Mouse (Mus musculus): Measurements from ENCODE around the gene Cdk15. TPM values are rescaled to one million over a fixed set of nuclear protein-coding genes. Genes with fewer than 3 reads are reported as not detected.

Cdk15 gene
- polyA plus RNA-seq, 1 experiment = not detected

DNA sequence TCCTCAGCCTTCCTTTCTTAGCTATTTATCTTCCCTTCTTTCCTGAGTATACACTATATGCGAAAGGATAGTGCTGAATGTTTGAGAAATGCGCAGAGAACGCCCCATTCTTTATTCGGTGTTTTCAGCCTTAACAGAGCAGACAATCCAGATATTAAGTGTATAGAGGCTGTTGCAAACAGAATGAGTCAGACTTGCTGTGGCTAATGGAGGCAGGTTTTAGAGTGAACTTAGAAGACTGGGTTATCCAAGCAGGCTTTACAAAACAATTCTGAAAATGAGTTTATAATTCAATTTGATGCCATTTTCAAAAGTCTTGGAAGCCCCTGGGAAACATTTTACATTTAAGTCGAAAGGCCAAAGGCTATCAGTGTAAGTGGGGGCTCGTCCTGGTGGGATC lies 12.8 kb downstream of the Cdk15 start:
- no peak for DNase-seq (ENCODE audit: low read depth, low spot score)
- 94% methylated on average over 6 of the region's 6 CpGs for WGBS

DNA sequence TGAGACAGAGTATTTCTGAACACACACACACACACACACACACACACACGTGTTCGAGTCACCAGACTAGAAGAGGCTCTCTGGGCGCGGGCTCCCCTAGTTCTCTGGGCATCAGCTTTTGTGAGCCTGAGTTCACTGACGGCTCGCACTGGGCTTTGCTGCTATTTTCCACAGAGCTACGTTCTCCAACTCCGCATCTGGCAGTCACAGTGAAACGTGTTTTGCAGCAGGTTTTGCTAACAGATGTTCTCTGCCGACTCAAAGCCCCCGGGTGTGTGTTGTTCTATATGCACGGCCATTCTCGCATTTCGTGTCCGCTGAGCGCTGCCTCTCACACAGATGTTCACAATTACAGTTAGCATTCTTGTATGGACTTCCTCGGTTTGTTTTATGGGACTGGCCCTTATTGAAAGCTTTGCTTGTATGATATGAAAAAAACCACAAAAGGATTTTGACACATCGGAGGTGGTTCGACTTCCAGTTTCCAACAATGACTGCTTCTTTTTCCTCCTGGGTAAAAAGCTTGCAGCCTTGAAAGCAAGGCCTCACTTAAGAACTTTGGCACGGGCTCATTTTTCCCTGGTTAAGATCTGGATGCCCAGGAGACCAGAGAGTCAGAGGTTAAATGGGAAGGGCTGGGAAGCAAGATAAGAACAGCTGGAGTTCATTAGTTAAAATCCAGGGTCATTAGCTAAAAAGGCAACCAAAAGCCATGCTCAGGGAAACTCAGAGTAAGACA lies 13.4 kb downstream of the Cdk15 start:
- no peak for DNase-seq (ENCODE audit: low read depth, low spot score)
- 66% methylated on average over 20 of the region's 20 CpGs for WGBS

- 88% methylated on average over 3 of the region's 3 CpGs for WGBS
- DNase-seq (ENCODE audit: low read depth, low spot score) = no peak
Observed at GRCm38 (mm10) chr1:59272189-59272588, 15.5 kb downstream of the Cdk15 start.

DNA sequence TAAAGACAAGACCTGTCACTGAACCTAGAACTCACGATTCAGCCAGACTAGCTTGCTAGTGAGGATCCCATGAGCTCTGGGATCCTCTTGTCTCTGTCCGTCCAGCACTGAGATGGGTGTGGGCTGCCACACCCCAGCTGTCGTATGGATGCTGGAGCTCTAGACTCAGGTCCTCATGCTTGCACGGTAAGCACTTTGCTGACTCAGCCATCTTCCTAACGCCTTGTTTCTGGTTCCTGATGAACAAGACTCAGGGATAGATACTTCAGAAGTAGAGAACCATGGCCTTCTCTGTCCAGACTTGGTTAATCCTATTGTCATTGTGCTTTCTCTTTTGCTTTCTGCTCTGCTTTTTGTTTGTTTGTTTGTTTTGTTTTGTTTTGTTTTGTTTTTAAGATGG lies 29.2 kb downstream of the Cdk15 start:
- 73% methylated on average over 5 of the region's 5 CpGs for WGBS

DNA sequence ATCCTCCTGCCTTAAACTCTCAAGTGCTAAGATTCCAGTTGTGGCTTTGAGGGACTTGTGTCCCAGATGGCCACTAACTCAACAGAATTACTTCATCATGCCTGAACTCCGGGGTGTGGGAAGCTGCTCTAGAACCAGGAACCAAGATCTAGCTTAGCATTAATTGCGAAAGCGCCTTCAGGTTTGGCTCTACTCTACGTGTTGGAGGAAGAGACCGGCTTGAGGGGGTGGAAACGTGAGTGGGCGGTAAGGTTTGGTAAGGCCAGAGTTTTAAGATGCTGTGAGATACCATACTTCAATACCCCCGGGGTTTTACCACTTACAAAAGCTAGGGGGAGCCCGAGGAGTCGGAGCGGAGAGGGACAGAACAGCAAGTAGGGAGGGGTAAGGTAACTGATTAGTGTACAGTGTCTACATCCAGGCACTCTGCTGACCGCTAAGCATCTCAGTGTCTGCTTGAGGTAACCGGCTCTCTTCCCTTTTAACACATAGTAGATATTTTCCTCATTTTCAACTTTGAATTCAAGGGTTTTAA lies 29.7 kb downstream of the Cdk15 start:
- 62% methylated on average over 13 of the region's 13 CpGs for WGBS
- DNase-seq (ENCODE audit: low read depth, low spot score) = no peak

More for the DNA sequence above, 29.2 kb downstream of the Cdk15 start:
- DNase-seq (ENCODE audit: low read depth, low spot score) = no peak

GRCm38 (mm10) chr1:59287733-59288132 lies 31.0 kb downstream of the Cdk15 start:
- DNase-seq (ENCODE audit: low read depth, low spot score) = no peak
- 86% methylated on average over 8 of the region's 8 CpGs for WGBS

- DNase-seq (ENCODE audit: low read depth, low spot score) = no peak
- 56% methylated on average over 2 of the region's 2 CpGs for WGBS
Observed at GRCm38 (mm10) chr1:59291652-59292051, 34.9 kb downstream of the Cdk15 start.

DNA sequence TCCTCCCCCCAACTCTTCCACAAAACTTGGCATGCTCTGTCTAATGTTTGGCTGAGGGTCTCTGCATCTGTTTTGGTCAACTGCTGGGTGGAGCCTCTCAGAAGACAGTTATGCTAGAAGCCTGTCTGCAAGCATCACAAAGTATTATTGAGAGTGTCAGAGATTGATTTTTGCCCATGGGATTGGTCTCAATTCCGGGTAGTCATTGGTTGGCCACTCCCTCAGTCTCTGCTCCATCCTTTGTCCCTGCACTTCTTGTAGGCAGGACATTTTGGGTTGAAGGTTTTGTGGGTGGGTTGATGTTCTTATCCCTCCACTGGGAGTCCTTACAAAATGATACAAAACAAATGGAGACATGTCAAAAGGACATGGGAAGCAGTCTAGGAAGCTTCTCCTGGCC lies 39.1 kb downstream of the Cdk15 start:
- WGBS = 61% methylated on average over 1 of the region's 1 CpGs

DNA sequence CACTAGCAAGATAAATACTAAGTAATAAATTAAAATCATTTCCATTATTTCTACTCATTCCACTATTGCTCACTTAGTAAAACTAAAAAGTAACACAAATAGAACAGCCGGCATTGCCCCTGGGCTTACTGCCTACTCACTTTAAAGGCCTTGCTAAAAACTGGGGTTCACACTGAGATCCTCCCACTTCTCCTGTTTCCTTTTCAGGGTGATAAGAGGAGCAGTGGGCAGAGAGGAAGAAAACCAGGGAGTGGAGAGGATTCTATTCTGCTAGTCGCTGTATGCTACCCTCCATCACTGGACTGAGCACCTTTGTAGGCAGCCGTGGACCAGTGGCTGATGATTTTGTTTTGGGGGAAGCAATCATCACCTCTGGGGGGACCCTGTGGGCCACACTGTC lies 40.5 kb downstream of the Cdk15 start:
- 84% methylated on average over 3 of the region's 3 CpGs for WGBS
- DNase-seq (ENCODE audit: low read depth, low spot score) = no peak

More for the DNA sequence above, 39.1 kb downstream of the Cdk15 start:
- DNase-seq (ENCODE audit: low read depth, low spot score) = no peak

- 51% methylated on average over 9 of the region's 9 CpGs for WGBS
- no peak for DNase-seq (ENCODE audit: low read depth, low spot score)
Observed at GRCm38 (mm10) chr1:59298491-59299090, 41.9 kb downstream of the Cdk15 start.

- 82% methylated on average over 5 of the region's 5 CpGs for WGBS
- DNase-seq (ENCODE audit: low read depth, low spot score) = no peak
Observed at GRCm38 (mm10) chr1:59307310-59307709, 50.6 kb downstream of the Cdk15 start.

DNA sequence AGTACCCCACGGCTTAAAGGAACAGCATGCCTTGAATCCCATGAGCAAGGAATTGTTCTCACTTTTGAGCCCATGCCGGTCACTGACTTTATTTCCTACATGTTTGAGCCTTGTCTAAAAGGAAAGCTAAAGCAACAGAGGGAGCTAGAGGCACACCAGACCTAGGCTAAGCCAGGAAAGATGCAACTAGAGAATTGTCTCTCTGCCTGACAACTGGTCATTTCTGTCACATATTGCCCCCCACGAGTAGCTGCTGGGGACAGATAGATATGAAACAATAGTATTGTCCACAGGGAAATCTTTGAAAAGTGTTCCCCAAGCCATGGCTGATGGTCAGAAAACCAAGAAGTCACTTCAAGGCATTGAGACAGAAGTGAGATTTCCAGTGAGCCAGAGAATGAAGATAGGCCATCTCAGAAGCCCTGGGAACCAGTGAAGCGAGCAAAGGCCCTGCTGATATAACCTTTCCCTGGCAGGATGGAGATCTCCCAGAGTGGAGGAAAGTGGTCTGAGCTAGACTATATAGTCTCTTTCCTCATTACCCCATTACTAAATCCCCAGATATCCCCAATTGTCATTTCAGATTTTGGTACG lies 54.7 kb downstream of the Cdk15 start:
- WGBS = 82% methylated on average over 5 of the region's 5 CpGs
- DNase-seq (ENCODE audit: low read depth, low spot score) = no peak

GRCm38 (mm10) chr1:59312187-59313153 lies 55.8 kb downstream of the Cdk15 start:
- DNase-seq (ENCODE audit: low read depth, low spot score) = no peak
- 74% methylated on average over 10 of the region's 10 CpGs for WGBS

GRCm38 (mm10) chr1:59313154-59313940 lies 56.6 kb downstream of the Cdk15 start:
- no peak for DNase-seq (ENCODE audit: low read depth, low spot score)
- 77% methylated on average over 8 of the region's 8 CpGs for WGBS

GRCm38 (mm10) chr1:59315057-59315807 lies 58.5 kb downstream of the Cdk15 start:
- 73% methylated on average over 5 of the region's 5 CpGs for WGBS

GRCm38 (mm10) chr1:59316031-59316385 lies 59.3 kb downstream of the Cdk15 start:
- 48% methylated on average over 9 of the region's 9 CpGs for WGBS
- DNase-seq (ENCODE audit: low read depth, low spot score) = no peak

More at GRCm38 (mm10) chr1:59315057-59315807, 58.5 kb downstream of the Cdk15 start:
- no peak for DNase-seq (ENCODE audit: low read depth, low spot score)

DNA sequence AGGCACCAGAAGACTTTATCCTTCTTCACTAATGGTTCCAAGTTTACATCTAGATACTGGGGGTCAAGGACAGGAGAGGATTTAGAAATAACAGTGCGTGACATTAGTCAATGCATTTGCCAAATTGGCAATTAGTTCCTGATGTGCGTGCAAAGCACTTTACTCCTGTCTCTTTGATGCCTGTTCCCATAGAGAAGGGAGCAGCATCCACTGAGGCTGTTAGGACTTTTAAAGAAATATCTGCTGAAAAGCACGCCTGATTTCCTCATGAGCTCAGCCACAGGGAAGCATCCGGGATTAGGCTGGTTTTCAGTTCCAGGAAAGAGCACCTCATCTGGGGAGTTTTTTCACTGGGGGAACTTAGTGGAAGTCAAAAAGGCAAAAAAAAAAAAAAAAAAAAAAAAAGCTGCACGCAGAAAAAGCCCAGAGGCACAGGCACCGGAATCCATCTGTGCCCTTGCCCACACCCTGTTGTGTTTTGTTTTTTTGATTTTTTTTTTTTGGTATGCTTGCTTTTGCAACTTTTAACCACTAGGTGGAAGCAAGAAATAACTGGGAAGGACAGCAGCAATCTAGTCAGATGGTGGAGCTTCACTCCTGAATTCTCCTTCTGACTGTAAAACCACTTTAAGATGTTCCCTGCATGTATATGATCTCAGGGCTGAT lies 59.8 kb downstream of the Cdk15 start:
- 25% methylated on average over 6 of the region's 6 CpGs for WGBS
- DNase-seq (ENCODE audit: low read depth, low spot score) = peak; percentile 56

DNA sequence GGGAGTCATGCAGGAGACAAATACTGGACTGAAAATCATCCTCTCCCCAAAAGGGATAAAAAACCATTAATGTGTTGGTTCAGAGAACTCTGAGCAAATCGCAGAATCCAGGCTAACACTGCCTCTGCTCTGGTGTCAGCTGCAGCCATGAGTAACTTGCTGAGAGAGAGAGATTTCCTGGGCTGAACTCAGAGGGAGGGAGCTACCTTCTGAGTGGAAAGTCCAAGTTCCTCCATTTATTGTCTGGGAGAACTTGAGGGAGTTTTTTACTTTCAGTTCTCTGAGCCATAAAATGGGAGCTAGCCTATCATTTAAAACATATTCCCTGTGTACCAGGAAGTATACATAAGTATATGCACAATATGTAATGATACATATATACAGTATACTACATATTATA lies 60.7 kb downstream of the Cdk15 start:
- DNase-seq (ENCODE audit: low read depth, low spot score) = peak; percentile 70
- WGBS = 42% methylated on average over 1 of the region's 1 CpGs
